Mouse (Mus musculus): ENCODE results near the gene Lmna. TPM values are rescaled to one million over a fixed set of nuclear protein-coding genes. Genes with fewer than 3 reads are reported as not detected.

Lmna gene
- polyA plus RNA-seq, 1 experiment: 353 TPM

- Histone ChIP-seq H3K36me3 (ENCODE audit: control insufficient read depth, insufficient read depth, low read length) (peaks cover 6% of the 10 kb centered on the region; the same call in 1 of the 2 replicates), H3K27me3 (ENCODE audit: control insufficient read depth, insufficient read depth, low read length) (no peaks in the 10 kb centered on the region), H3K27ac (ENCODE audit: insufficient read depth, low read depth, low read length) (no peak overlapping the region), H3K4me3 (ENCODE audit: low read depth, low read length) (peak overlapping the region; percentile 34), H3K4me1 (ENCODE audit: control insufficient read depth, insufficient read depth, insufficient read length, low read length) (peaks cover 43% of the 10 kb centered on the region)
- WGBS: 82% methylated on average over 7 of the region's 7 CpGs
- TF ChIP-seq CTCF (IDR thresholded peaks at IDR 0.05; ENCODE audit: extremely low read depth, insufficient read length, insufficient replicate concordance, low read depth, low read length) (no peak), POLR2A (IDR thresholded peaks at IDR 0.05; ENCODE audit: low read depth, low read length) (no peak)
Measured at GRCm38 (mm10) chr3:88500087-88500486, 9.7 kb downstream of the Lmna start.

- TF ChIP-seq POLR2A (IDR thresholded peaks at IDR 0.05; ENCODE audit: low read depth, low read length) (no peak), CTCF (IDR thresholded peaks at IDR 0.05; ENCODE audit: extremely low read depth, insufficient read length, insufficient replicate concordance, low read depth, low read length) (no peak)
- 73% methylated on average over 4 of the region's 4 CpGs for WGBS
- no peaks in the 10 kb centered on the region for H3K27me3 ChIP-seq (ENCODE audit: control insufficient read depth, insufficient read depth, low read length)
- no peak overlapping the region for H3K27ac ChIP-seq (ENCODE audit: insufficient read depth, low read depth, low read length)
- H3K4me1 ChIP-seq (ENCODE audit: control insufficient read depth, insufficient read depth, insufficient read length, low read length): peaks cover 48% of the 10 kb centered on the region
- H3K4me3 ChIP-seq (ENCODE audit: low read depth, low read length): no peak overlapping the region
- peaks cover 6% of the 10 kb centered on the region; the same call in 1 of the 2 replicates for H3K36me3 ChIP-seq (ENCODE audit: control insufficient read depth, insufficient read depth, low read length)
Measured at GRCm38 (mm10) chr3:88499580-88499979, 10.2 kb downstream of the Lmna start.

GRCm38 (mm10) chr3:88495741-88496415 lies 13.9 kb downstream of the Lmna start:
- Histone ChIP-seq H3K27me3 (ENCODE audit: control insufficient read depth, insufficient read depth, low read length) (no peaks in the 10 kb centered on the region), H3K4me3 (ENCODE audit: low read depth, low read length) (no peak overlapping the region), H3K4me1 (ENCODE audit: control insufficient read depth, insufficient read depth, insufficient read length, low read length) (peaks cover 62% of the 10 kb centered on the region), H3K27ac (ENCODE audit: insufficient read depth, low read depth, low read length) (peak overlapping the region; percentile 82), H3K36me3 (ENCODE audit: control insufficient read depth, insufficient read depth, low read length) (peaks cover 6% of the 10 kb centered on the region; the same call in 1 of the 2 replicates)
- 48% methylated on average over 10 of the region's 10 CpGs for WGBS
- TF ChIP-seq POLR2A (IDR thresholded peaks at IDR 0.05; ENCODE audit: low read depth, low read length) (no peak), CTCF (IDR thresholded peaks at IDR 0.05; ENCODE audit: extremely low read depth, insufficient read length, insufficient replicate concordance, low read depth, low read length) (no peak)

DNA sequence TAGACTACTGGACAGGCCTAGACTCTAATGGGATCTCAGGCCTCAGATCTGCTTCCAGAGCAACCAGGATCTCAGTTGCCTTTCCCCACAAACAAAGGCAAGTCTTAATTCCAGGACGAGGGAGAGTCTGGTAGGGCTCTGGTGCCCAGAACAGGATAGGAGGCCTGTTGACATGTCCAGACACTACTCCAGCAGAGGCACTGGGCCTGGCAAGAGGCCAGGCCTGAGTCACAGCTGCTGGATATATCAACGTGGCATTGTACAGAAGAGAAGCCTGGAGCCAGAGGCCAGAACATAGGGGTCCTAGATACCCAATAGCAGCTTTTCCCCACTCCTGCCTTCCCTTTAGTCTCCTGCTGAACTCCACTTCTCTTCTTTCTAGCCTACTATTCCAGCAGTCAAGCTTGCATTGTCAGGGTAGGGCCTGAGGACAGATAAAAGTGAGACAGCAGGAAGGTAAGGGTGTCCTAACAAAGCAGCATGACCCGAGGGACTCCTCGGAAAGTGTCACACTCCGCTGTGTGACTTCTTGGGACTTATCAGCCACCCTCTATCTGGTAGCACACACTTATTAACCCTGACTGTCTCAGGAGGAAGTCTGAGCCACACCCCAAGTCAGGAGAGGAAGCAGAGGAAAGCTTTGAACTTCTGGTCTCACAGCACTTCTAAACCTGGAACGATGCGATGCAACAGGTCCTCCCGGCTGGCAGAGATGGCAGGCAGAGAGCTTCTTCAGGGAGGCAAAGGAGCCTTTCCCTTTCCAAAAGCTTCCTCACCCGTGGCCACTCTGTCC lies 14.7 kb downstream of the Lmna start:
- H3K4me1 ChIP-seq (ENCODE audit: control insufficient read depth, insufficient read depth, insufficient read length, low read length): peaks cover 62% of the 10 kb centered on the region
- H3K27ac ChIP-seq (ENCODE audit: insufficient read depth, low read depth, low read length): peak overlapping the region; percentile 82
- WGBS: 20% methylated on average over 9 of the region's 9 CpGs
- no peaks in the 10 kb centered on the region for H3K27me3 ChIP-seq (ENCODE audit: control insufficient read depth, insufficient read depth, low read length)
- peaks cover 6% of the 10 kb centered on the region; the same call in 1 of the 2 replicates for H3K36me3 ChIP-seq (ENCODE audit: control insufficient read depth, insufficient read depth, low read length)
- no peak overlapping the region for H3K4me3 ChIP-seq (ENCODE audit: low read depth, low read length)
- TF ChIP-seq POLR2A (IDR thresholded peaks at IDR 0.05; ENCODE audit: low read depth, low read length) (no peak), CTCF (IDR thresholded peaks at IDR 0.05; ENCODE audit: extremely low read depth, insufficient read length, insufficient replicate concordance, low read depth, low read length) (no peak)

DNA sequence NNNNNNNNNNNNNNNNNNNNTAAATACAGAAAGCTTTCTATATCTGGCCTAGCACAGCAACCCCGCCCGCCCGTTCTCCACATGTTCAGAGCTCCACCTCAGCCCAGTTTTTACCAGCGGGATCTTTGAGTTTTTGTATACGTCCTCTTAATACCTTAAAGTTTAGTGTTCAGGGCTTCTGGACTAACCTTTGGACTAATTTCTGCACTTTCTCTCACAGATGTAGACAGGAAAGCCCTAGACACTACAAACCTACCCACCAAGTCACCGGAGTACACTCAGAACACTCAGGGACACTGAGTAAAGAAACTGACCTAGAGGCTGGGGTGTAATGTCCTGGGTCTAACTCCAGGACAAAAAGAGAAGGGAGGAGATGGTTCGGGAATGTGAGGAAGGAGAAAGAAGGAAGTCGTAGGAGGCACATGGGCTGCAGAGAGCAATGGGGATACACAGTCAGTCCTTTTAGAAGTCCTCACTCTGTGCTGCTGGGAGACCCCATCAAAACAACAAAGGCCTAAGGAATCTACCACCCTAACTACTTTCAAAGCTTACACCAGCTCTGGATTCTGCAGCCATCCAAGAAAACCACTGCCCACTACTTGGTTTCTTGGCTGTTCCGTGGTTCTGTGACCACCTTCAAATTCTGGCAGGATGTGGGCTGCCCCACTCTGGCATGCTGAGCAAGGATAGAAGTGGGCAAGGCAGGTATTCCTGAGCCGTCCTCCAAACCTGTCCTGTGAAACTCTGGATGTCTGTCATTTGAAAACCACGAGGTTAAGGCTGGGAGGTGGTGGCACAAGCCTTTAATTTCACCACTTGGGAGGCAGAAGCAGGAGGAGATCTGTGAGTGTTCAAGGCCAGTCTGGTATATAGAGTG lies 15.8 kb downstream of the Lmna start:
- Histone ChIP-seq H3K4me1 (ENCODE audit: control insufficient read depth, insufficient read depth, insufficient read length, low read length) (peaks cover 62% of the 10 kb centered on the region), H3K27me3 (ENCODE audit: control insufficient read depth, insufficient read depth, low read length) (no peaks in the 10 kb centered on the region), H3K36me3 (ENCODE audit: control insufficient read depth, insufficient read depth, low read length) (peaks cover 3% of the 10 kb centered on the region; the same call in 1 of the 2 replicates), H3K4me3 (ENCODE audit: low read depth, low read length) (no peak overlapping the region), H3K27ac (ENCODE audit: insufficient read depth, low read depth, low read length) (peak overlapping the region; percentile 82)
- TF ChIP-seq CTCF (IDR thresholded peaks at IDR 0.05; ENCODE audit: extremely low read depth, insufficient read length, insufficient replicate concordance, low read depth, low read length) (no peak), POLR2A (IDR thresholded peaks at IDR 0.05; ENCODE audit: low read depth, low read length) (no peak)
- WGBS: 57% methylated on average over 11 of the region's 11 CpGs

- 77% methylated on average over 1 of the region's 1 CpGs for WGBS
Measured at GRCm38 (mm10) chr3:88487396-88487795, 22.4 kb downstream of the Lmna start.

More at GRCm38 (mm10) chr3:88487396-88487795, 22.4 kb downstream of the Lmna start:
- TF ChIP-seq CTCF (IDR thresholded peaks at IDR 0.05; ENCODE audit: extremely low read depth, insufficient read length, insufficient replicate concordance, low read depth, low read length) (no peak), POLR2A (IDR thresholded peaks at IDR 0.05; ENCODE audit: low read depth, low read length) (no peak)
- Histone ChIP-seq H3K36me3 (ENCODE audit: control insufficient read depth, insufficient read depth, low read length) (peaks cover 42% of the 10 kb centered on the region), H3K4me3 (ENCODE audit: low read depth, low read length) (no peak overlapping the region), H3K27me3 (ENCODE audit: control insufficient read depth, insufficient read depth, low read length) (no peaks in the 10 kb centered on the region), H3K27ac (ENCODE audit: insufficient read depth, low read depth, low read length) (no peak overlapping the region), H3K4me1 (ENCODE audit: control insufficient read depth, insufficient read depth, insufficient read length, low read length) (peaks cover 16% of the 10 kb centered on the region)

Data from small intestine, adult 2 months (tissue).